Mouse (Mus musculus) frontal cortex, postnatal 10 days (tissue): Measurements from ENCODE around the gene Notch2.

Source experiments
- DNase-seq, 2 experiments: peaks; one replicate each; pipeline ENCODE4 v3.0.0; 2022; ENCODE audit warnings: low spot score in 2 of 2, mixed read lengths in 1 of 2

The Notch2 gene

DNA sequence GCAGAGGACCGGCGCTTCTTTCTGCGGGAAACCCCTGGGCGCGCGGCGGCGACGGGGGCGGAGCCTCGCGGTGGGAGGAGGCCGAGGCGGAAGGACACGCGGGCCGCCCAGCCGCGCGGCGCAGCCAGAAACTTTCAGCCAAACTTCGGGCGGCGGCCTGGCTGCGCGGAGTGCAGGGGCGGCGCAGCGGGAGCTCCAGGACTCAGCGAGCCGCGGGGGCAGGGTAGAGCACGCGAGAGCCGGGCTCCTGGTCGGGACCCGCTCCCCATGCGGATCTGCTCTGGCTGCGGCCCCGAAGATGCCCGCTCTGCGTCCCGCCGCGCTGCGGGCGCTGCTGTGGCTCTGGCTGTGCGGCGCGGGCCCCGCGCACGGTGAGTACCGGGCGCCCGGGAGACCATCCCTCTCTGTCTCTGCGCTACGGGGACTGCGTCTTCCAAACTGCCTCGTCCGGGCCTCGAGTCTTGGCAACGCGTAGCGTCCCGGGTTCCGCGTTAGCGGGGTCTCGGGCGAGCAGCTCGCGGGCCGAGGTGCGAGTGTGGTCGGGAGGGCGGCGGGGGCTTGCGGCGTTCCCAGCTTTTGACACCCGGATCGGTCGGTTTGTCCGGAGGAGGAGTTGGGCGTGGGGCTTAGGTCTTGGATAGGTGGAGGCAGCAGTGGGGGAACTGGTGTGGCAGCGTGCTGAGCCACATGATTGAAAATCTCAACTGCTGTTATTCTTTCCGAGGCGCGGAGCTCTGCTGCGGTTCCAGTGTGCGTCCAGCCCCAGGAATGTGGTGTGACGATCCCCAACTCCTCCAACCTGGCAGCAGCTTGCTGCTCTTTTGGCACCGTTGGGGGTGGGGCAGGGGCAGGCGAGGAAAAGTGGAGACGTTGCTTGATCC is at the start of gene Notch2:
TSS of gene Notch2 (plus strand) at position 127 of the 881 bp plus-strand sequence.
- peak; percentile 83 to 92 for DNase-seq

- peak; percentile 13 to 15 for DNase-seq
Observed at GRCm38 (mm10) chr3:97964878-97965353, 48.4 kb upstream of the Notch2 start.

DNA sequence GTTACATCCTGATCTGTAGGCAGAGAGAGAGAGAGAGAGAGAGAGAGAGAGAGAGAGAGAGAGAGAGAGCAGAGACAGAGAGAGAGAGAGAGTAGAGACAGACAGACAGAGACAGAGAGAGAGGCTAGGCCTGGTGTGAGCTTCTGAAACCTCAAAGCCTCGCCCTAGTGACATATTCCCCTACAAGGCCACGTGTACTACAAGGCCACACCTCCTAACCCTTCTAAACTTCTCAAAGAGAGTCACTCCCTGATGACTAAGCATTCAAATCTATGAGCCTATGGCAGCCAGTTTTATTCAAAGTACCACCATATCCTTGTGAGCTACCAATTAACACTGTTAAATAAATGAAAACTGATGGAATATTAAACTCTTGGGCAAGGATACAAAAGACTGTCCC is 45.7 kb upstream of the Notch2 start:
- DNase-seq = no peak

DNA sequence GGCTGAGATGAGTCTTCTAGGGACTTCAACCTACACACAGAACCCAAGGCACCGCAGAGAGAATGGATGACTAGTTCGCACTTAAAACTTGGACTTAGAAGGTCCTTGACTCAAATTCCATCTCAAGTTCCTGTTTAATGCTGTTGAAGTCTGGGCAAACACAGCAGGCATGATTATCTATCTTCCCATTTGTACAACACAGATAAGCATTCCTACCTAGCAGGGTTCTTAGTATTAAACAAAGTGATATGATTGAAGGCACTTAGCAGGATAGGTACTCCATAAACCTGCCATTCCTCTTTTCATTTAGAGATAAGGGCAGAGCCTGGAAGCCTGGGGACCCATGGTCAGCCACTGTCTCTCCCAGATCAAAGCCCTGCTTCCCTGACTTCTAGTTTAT is 45.1 kb upstream of the Notch2 start:
- no peak for DNase-seq

GRCm38 (mm10) chr3:97969019-97969418 is 44.3 kb upstream of the Notch2 start:
- DNase-seq = no peak

GRCm38 (mm10) chr3:97971117-97971516 is 42.2 kb upstream of the Notch2 start:
- DNase-seq = peak in 1 of 2 experiments; percentile 10

GRCm38 (mm10) chr3:97972200-97972599 is 41.1 kb upstream of the Notch2 start:
- no peak for DNase-seq

GRCm38 (mm10) chr3:97972707-97973106 is 40.6 kb upstream of the Notch2 start:
- DNase-seq = no peak

DNA sequence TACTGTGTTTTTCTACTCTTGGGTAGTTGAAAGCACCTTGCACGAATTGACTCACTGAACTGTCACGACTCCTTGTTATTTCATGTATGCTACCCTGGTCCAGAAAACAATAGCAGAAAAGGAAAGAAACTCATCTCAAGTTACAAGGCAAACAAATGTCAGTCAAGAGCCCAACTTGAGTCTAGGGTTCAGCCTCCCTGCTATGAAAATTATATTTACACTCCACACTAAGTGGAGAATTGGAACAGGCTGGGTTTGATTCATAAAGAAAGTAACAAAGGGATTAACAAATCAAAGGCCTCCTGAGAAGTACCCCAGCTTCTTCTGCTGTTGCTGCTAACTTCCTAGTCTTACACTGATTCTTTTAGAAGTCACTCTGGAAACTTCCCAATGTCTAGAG is 40.0 kb upstream of the Notch2 start:
- DNase-seq = no peak

DNA sequence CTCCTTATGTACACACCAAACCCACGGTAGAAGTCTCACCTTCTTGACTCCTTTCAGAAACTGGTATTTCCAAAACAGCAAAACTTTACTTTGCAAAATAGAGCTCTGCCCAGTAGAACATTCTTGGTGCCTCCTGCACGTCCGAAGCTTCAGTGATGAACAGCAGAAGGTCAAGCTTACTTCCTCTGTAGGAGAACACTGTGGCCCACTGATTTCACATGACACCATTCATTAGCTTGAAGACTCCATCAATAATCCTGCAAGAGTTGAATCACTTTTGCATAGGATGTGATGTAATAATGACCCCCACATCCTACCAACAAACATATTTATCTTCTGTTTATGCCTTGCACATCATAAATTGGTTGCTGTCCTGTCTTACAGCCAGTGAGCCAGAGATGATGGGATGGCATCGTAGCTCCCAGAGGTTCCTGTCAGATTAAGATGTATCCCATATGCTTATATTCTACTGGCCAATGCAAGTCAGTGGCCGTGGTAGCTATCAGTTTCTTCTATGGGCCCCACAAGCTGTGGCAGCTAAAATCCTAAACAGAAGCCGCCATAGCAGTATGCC is 39.0 kb upstream of the Notch2 start:
- no peak for DNase-seq

- no peak for DNase-seq
Observed at GRCm38 (mm10) chr3:97976706-97977105, 36.6 kb upstream of the Notch2 start.

- DNase-seq = no peak
Observed at GRCm38 (mm10) chr3:97978710-97979109, 34.6 kb upstream of the Notch2 start.

DNA sequence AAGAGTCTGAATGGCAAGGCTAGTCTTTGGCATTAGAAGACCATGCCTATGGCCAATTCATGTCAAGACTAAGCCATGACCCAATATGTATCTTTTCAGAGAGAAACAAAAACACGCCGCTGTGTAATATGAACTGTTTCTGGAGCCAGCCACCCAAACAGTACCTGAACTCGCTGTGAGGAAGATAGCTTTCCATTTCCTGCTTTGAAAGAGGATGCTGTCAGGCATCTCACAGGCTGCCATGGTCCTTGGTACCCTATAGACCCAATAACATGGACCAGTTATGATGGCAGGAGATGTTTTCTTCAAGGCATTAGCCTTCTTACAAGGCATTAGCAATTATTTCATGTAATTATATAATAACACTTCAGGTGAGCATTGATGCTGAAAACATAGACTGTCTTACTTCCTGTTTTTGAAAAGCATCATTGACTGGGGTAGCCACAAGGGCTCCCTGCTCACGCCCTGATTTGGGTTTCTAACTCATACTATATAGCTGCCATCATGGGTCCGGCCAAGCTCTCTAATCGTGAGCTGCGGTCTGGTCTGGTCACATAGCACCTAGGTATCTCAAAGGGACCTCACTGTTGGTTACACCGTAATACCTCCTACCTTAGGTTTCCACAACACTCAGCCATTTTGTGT is 32.5 kb upstream of the Notch2 start:
- no peak for DNase-seq

DNA sequence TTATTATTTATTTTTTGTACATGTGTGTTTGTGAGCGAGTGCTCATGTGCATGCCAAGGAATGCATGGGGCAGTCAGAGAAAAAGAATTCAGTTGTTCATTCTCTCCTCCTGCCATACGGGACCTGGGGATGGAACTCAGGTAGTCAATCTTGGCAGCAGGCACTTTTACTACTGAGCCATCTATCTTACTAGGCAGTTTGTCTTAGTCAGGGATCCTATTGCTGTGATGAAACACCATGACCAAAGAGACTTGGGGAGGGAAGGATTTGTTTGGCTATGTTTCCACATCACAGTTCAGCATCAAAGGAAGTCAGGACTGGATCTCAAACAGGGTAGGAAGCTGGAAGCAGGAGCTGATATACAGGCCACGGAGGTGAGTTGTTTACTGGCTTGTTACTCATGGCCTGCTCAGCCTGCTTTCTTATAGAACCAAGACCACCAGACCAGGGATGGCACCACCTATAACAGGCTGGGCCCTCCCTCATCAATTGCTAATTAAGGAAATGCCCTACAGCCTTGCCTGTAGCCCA is 31.9 kb upstream of the Notch2 start:
- DNase-seq = no peak

DNA sequence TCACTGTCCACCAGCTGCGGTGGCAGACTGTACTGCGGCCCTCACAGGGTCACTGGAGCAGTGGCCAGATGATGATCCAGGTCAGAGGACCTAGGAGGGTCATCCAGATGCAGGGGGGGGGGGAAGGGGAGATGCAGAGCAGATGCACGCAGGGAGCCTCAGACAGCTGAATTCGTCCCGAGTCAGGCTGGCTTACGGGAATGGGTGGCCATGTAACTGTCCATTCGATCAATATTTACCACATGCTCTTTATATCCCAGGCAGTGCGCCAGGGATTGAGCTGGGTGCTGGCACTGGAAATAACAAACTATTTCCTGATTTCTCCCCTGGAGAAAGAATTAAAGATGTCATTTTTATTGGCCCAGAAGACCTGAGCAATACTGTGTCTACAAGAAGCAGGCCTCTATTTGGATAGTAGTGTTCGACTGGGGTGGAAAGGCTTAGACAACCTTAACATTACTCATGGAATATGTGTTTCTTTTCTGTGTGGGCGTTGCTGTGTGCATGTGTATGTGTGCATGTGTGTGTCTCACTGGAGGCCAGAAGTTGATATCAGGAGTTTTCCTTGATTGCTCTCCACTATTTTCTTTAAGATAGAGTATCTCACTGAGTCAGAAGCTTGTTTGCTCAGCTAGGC is 28.3 kb upstream of the Notch2 start:
- DNase-seq = no peak

DNA sequence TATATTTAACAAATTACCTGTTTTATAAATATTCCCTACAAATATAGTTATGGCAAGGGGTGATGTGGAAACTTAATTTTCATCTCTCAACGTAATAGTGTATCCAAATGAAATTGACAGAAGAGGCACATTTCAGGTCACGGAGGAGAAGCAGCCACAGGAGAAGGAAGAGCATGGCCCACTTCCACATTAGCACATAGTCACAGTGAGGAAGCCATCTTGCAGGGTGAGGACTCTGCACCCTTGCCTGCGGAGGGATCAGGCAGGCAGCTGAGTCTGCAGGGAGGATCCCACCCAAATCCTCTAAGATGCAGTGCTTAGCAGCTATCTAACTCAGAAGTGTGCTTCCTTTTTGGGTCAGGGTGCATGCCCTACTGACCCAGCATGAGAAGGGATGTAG is 27.6 kb upstream of the Notch2 start:
- DNase-seq = no peak

DNA sequence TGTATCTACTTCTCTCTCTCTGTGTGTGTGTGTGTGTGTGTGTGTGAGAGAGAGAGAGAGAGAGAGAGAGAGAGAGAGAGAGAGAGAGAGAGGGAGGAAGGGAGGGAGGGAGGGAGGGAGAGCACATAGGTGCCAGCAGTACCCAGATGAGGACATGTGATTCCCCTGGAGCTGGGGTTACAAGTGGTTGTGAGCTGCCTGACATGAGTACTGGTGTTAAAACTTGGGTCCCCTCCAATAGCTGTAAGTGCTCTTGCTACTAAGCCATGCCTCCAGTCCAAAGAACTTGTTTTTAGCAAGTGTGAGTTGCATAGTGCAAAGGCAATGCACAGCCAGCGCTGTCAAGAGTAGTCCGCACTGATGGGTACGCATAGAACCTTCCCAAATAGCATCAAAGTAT is 26.2 kb upstream of the Notch2 start:
- DNase-seq = no peak

- no peak for DNase-seq
Observed at GRCm38 (mm10) chr3:97988756-97989155, 24.6 kb upstream of the Notch2 start.

DNA sequence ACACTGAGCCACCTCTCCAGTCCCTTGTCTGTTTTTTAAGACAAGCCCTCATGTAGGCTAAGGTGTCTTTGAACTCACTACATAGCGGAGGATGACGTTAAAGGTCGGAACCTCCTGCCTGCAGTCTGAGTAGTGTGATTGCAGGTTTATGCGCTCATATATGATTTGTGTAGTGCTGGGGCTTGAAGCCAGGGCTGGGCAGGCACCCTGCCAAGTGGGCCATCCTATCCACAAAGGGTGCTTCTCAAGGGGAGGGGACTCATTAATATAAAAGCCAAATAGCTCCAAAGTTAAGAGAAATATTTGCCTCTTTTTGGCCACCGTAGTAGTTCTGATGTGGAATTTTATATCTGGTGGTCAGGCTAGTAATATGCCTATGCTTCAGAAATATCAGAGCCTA is 22.8 kb upstream of the Notch2 start:
- DNase-seq = no peak

GRCm38 (mm10) chr3:97992289-97992688 is 21.0 kb upstream of the Notch2 start:
- no peak for DNase-seq

- DNase-seq = no peak
Observed at GRCm38 (mm10) chr3:97993196-97993595, 20.1 kb upstream of the Notch2 start.
